Mouse (Mus musculus) brain, embryonic 14.5 days (tissue): ENCODE measurements around the gene Mrpl47.
"Not testable (repeated sequence)": the region's sequence is repeated elsewhere in the genome, so short reads cannot be mapped to it uniquely, and the experiment has no call there.

Experiments used
- CTCF ChIP-seq: fragments of 200-500 bp; IDR thresholded peaks from 2 replicates; pipeline ENCODE4 v1.5.1; 2012; ENCODE audit warnings: inconsistent platforms, mild to moderate bottlenecking, moderate library complexity, borderline replicate concordance; ENCODE audit not compliant: insufficient read depth, insufficient read length; ENCODE audit errors: extremely low read depth
- POLR2A ChIP-seq: fragments of 200-500 bp; IDR thresholded peaks from 2 replicates; pipeline ENCODE4 v1.6.1; 2012; ENCODE audit warnings: mild to moderate bottlenecking, inconsistent platforms, borderline replicate concordance; ENCODE audit not compliant: poor library complexity, insufficient read depth, insufficient read length, severe bottlenecking; ENCODE audit errors: extremely low read depth

DNA sequence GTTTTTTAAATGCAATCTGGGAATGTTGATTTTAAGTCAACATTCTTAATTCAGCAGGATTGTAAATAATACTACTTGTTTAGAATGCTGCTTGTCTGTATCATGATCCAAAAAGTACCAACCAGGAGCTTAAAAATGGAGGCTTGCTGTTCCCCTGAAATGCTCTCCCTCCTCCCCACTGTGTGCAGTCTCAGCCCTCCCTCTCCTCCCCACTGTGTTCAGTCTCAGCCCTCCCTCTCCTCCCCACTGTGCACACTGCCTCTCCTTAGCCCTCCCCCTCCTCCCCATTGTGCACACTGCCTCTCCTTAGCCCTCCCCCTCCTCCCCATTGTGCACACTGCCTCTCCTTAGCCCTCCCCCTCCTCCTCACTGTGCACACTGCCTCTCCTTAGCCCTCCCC lies 8.0 kb upstream of the Mrpl47 start:
- not testable (repeated sequence) for TF ChIP-seq CTCF, POLR2A
